Mouse (Mus musculus): ENCODE measurements at regions not wholly inside any gene's neighbourhood (a gene's known extent, or its start where the extent isn't known, plus 50 kb on each side); places are given as distances from the start of the nearest gene placed in this dataset.

- TF ChIP-seq EP300 (IDR thresholded peaks at IDR 0.05; ENCODE audit: low read length) (no peak), POLR2A (IDR thresholded peaks at IDR 0.05; ENCODE audit: low read depth, low read length) (no peak), HCFC1 (IDR thresholded peaks at IDR 0.05; ENCODE audit: low read depth, low read length) (no peak)
Observed at GRCm38 (mm10) chr4:20893872-20894271, 791.9 kb downstream of the Prdm13 start.
